Mouse (Mus musculus): ENCODE data around the gene Trat1. TPM values are rescaled to one million over a fixed set of nuclear protein-coding genes. Genes with fewer than 3 reads are reported as not detected.

Gene Trat1
- total RNA-seq (2015; ENCODE audit: low replicate concordance) (0.42 TPM in 1 of 2 replicates, not detected in the other), total RNA-seq (2017; ENCODE audit: low replicate concordance) (0.83 TPM in 1 of 2 replicates, not detected in the other)

GRCm38 (mm10) chr16:48771971-48772445 is at the start of gene Trat1:
TSS of gene Trat1 (minus strand) at chr16:48772021.
- ATAC-seq (replicated peaks; ENCODE audit: low FRiP score, poor library complexity, severe bottlenecking): no peak

- no peak for ATAC-seq (replicated peaks; ENCODE audit: low FRiP score, poor library complexity, severe bottlenecking)
These were observed 46.7 kb upstream of the Trat1 start for GRCm38 (mm10) chr16:48818524-48818923.

GRCm38 (mm10) chr16:48816695-48817094 is 44.9 kb upstream of the Trat1 start, which contains the start of gene Retnlb:
TSS of gene Retnlb (plus strand) at chr16:48816856.
- ATAC-seq (replicated peaks; ENCODE audit: low FRiP score, poor library complexity, severe bottlenecking): no peak

GRCm38 (mm10) chr16:48811881-48812436 is 40.1 kb upstream of the Trat1 start:
- no peak for ATAC-seq (replicated peaks; ENCODE audit: low FRiP score, poor library complexity, severe bottlenecking)

- ATAC-seq (replicated peaks; ENCODE audit: low FRiP score, poor library complexity, severe bottlenecking): no peak
These were observed 37.6 kb upstream of the Trat1 start for GRCm38 (mm10) chr16:48809374-48809773.

GRCm38 (mm10) chr16:48806521-48806920 is 34.7 kb upstream of the Trat1 start:
- ATAC-seq (replicated peaks; ENCODE audit: low FRiP score, poor library complexity, severe bottlenecking): no peak

GRCm38 (mm10) chr16:48805412-48805811 is 33.6 kb upstream of the Trat1 start:
- no peak for ATAC-seq (replicated peaks; ENCODE audit: low FRiP score, poor library complexity, severe bottlenecking)

GRCm38 (mm10) chr16:48800906-48801305 is 29.1 kb upstream of the Trat1 start:
- no peak for ATAC-seq (replicated peaks; ENCODE audit: low FRiP score, poor library complexity, severe bottlenecking)

- no peak for ATAC-seq (replicated peaks; ENCODE audit: low FRiP score, poor library complexity, severe bottlenecking)
These were observed 27.6 kb upstream of the Trat1 start for GRCm38 (mm10) chr16:48799470-48799869.

- no peak for ATAC-seq (replicated peaks; ENCODE audit: low FRiP score, poor library complexity, severe bottlenecking)
These were observed 26.5 kb upstream of the Trat1 start for GRCm38 (mm10) chr16:48798285-48798684.

- no peak for ATAC-seq (replicated peaks; ENCODE audit: low FRiP score, poor library complexity, severe bottlenecking)
These were observed 16.9 kb upstream of the Trat1 start for GRCm38 (mm10) chr16:48788704-48789185.

- no peak for ATAC-seq (replicated peaks; ENCODE audit: low FRiP score, poor library complexity, severe bottlenecking)
These were observed 14.4 kb upstream of the Trat1 start for GRCm38 (mm10) chr16:48786258-48786657.

- no peak for ATAC-seq (replicated peaks; ENCODE audit: low FRiP score, poor library complexity, severe bottlenecking)
These were observed 5.4 kb upstream of the Trat1 start for GRCm38 (mm10) chr16:48777254-48777653.

- no peak for ATAC-seq (replicated peaks; ENCODE audit: low FRiP score, poor library complexity, severe bottlenecking)
These were observed 2.6 kb downstream of the Trat1 start for GRCm38 (mm10) chr16:48769183-48769582.

GRCm38 (mm10) chr16:48760643-48761481 is 11.0 kb downstream of the Trat1 start:
- ATAC-seq (replicated peaks; ENCODE audit: low FRiP score, poor library complexity, severe bottlenecking): no peak

- no peak for ATAC-seq (replicated peaks; ENCODE audit: low FRiP score, poor library complexity, severe bottlenecking)
These were observed 21.5 kb downstream of the Trat1 start for GRCm38 (mm10) chr16:48750145-48750827.

- no peak for ATAC-seq (replicated peaks; ENCODE audit: low FRiP score, poor library complexity, severe bottlenecking)
These were observed 26.4 kb downstream of the Trat1 start for GRCm38 (mm10) chr16:48745418-48745817.

GRCm38 (mm10) chr16:48745011-48745410 is 26.8 kb downstream of the Trat1 start:
- ATAC-seq (replicated peaks; ENCODE audit: low FRiP score, poor library complexity, severe bottlenecking): no peak

GRCm38 (mm10) chr16:48741549-48741948 is 30.3 kb downstream of the Trat1 start:
- ATAC-seq (replicated peaks; ENCODE audit: low FRiP score, poor library complexity, severe bottlenecking): no peak

GRCm38 (mm10) chr16:48739974-48740373 is 31.8 kb downstream of the Trat1 start:
- no peak for ATAC-seq (replicated peaks; ENCODE audit: low FRiP score, poor library complexity, severe bottlenecking)
